Mouse (Mus musculus): Measurements from ENCODE around the gene Oit1.
A peak's percentile ranks its signal among the peaks of the same experiment; 100 is the strongest.

Gene Oit1

DNA sequence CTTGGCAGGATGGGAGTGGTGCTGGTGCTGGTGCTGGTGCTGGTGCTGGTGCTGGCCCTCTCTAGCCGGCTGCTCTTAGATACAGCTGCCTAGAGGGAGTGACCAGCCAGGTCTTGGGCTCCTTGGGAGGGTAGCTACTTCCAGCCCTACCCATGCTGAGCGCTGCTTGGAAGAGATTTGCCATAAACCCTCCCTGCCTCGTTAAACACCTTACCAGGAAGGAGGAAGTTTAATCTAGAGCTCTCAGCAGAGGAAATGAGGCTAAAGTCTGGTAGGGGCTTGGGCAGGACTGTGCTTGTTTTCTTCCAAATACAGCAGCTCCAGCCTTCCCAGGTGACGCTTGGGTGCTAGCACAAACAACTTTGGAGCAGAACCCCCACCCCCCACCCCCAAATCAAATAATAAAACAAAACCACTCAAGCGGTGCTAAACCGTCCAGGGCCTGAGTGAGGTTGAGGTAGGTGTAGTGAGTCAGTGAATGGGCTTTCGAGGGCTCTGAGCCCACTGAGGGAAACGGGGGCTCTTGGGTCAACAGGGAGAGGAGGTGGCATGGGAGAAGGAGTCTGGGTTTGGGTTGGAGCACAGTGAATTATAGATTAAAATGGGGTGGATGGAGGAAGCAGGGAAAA is at the start of gene Oit1:
Oit1 (minus strand) TSS at position 70 of the 629 bp plus-strand sequence.
- DNase-seq (ENCODE audit: low spot score) = no peak

DNA sequence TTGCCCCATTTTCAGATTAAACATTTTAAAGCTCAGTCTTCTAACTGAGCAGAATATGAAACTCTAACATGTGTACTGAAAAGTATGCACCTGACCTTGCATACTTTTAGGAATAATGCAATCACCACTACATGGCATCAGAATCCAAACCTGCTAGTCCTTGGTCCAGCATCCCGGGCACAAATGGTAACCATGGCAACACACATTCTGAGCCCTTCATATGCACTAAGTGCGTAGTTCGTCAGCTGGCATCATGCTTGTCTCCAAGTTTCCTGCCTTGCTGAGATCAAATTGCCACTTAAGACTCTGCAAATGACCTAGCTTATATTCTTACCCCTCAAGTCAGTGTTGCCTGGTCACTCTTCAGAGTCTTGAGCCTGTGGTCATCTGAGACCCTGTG is 44.3 kb upstream of the Oit1 start:
- DNase-seq (ENCODE audit: low spot score) = no peak

DNA sequence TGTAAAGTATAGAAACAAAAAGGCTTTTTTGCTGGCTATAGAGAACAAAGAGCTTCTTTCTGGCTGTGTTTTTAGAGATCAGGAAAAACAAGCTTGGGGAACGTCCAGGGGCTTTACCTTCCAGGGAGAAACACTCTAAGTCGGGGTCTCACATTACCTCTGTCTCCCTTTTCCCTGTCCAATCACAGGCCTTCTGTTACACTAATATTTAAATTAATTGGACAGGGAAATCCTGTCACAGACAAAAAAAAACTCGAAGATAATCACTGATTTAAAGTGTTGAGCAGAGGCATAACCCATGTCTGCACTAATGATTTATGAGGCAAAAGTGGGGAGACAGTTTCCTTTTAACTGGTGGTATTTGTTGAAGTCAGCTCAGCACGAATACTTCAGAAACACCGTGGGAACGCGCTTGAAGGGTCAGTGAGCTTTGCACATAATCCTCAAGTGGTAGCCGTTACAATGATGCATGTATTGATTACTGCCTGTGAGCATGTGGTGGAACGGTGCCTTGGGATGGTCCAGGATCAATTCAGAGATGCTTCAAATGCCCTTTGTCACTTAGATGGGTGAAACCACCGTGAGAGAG is 42.7 kb upstream of the Oit1 start:
- DNase-seq (ENCODE audit: low spot score) = no peak

DNA sequence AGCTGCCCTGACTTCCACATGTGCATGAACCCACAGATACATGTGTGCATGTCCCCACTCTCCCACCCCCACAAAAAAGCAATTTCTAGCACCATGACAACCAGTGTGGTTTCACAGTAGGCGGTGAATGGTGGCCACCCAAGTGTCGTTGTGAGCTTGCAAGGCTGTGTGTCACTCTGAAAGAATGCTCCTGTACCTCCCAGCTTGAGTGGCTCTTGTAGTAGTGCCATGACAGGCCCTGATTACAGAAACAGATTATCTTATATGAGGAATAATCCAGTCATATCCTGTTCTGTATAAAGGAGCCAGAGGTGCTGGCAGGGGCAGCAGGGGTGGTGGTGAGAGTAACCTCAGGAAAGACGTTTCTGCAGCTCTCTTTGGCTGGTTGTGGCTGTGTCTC is 40.1 kb upstream of the Oit1 start:
- DNase-seq (ENCODE audit: low spot score) = no peak

DNA sequence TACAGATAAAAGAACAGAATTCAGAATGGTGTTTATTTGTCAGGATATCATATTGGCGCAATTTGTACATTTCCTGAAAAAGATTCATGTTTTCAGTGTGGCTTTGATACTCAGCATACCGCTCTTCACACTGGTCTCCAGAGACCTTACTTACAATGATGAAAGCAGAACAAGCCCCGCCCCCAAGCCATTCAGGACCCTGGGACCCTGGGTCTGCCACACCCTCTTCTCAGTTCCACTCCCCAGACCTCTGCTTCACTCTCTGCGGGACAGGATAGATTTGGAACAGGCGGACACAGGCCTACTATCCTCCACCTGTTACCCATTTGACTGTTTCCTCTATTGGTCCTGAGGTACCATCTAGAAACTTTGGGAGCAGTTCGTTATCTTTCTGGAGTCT is 27.4 kb upstream of the Oit1 start:
- no peak for DNase-seq (ENCODE audit: low spot score)

DNA sequence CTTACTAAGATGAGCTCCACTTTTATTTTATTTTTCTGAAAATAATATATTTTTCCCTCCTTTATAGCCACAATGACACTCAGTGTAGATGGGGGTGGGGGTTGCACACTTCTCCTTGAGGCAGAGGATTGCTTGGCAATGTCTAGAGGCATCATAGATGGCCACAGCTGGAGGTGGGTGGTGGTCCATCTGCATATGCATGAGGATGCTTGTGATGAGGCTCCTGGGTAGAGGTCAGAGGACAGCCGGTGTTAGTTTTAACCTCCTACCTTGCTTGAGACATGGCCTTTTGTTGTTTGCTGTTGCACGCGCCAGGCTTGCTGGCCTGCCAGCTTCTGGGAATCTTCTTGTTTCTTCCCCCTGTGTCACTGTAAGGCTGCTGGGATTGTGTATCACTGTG is 24.8 kb upstream of the Oit1 start:
- no peak for DNase-seq (ENCODE audit: low spot score)

DNA sequence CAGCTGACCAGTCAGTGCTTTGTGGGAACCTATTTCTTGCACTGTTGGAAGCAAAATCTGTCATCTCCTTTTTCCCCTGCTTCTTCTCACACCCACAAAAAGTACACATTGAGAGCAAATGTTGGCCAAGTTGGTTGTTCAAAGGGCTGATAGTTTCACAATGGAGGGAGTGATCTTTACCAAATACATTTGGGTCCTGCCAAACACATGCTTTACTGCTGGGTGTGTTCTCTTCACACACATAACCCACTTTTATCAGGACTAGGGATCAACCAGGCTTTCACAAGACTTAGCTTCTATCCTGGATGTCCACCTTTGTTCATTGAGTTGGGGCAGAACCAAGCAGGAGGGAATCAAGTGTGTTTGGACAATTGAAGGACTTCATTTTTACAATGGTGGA is 20.0 kb upstream of the Oit1 start:
- no peak for DNase-seq (ENCODE audit: low spot score)

DNA sequence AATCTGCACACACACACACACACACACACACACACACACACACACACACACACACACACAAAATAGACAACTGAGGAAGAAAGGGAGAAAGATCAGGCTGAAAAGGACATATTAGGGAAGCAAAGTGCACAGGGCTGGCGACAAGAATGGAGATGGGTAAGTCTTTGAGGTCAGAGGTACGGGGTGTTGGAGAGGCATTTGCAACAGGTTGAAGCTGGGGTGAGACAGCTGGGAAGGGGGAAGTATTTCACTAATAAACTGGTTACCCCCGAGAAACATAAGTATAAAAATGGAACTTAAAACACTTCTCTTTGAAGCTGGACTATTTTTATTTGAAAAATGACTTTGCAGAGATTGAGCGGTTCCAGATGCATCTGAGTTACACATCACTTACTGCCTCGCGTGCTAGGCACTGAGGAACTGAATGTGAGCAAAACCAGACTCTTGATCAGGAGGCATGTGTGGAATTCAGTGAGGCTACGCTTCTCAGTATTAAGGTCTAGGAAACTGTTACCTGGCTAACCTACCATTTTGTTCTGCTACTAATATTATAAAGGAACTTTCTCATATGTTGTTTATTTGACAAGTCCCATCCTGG is 17.2 kb upstream of the Oit1 start:
- DNase-seq (ENCODE audit: low spot score) = no peak

DNA sequence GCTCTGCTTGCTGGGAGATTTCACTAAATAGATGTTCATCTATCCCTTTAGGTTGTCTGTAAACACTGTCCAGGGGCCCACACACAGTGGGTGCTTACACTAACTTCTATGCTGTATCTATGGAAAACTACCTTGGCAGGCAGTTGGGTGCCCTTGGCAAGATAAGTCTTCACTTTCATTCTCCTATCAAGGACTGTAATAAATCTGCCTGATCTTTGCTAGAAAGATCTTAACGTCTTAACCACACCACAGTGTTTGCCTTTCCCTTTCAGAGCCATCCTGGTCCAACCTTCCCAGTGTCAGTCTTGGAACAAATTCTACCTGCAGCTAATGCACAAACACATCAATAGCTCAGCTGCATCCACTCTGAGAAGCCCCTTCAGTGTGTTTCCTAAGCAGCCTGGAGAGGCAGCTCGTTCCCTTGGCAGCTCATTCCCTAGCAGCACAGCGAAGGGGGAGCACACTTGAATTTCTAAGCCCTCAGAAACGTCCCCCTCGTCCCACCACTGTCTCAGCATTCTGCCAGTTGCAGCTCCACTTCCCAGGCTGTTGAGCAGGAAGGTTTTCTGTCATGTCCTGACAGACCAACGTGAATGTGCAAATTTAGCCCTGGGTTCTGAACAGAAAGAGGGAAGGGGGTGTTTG is 13.7 kb upstream of the Oit1 start:
- DNase-seq (ENCODE audit: low spot score) = no peak

DNA sequence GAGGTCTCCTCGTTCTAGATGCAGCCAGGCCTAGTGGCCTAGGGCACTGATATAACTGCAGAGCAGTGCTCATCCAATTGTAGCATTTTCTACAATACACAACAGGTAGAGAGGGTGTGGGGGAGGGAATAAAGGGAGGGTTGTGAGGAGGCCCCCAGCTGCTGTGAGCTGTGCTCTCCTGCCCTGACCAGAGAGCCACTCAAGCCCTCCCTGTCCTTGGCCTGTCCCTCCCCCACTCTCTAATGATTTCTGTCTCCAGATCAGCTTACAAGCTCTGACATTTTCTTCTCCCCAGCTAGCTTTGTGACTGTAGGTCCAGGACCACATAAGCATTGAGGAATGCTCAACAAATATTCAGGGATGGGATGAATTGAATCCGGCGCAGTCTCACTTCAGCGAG is 9.2 kb downstream of the Oit1 start:
- no peak for DNase-seq (ENCODE audit: low spot score)

DNA sequence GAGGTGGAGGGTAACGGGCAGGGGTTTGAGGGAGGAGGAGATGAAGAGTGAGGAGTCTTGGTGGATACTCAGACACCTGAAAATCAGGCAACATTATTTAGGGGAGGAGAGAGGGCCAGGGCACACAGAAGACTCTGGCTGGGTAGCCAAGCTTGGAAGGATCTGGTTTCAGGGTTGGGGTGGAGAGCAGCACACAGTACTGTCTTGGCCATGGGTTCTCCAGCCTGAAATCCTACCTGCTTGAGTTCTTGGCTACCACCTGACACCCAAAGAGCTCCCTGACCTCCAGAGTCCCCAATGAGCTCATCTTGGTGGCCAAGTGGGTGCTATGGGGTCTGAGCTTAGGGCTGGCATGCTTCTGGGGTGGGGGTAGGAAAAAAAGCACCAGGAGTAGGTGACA is 9.7 kb downstream of the Oit1 start:
- no peak for DNase-seq (ENCODE audit: low spot score)

DNA sequence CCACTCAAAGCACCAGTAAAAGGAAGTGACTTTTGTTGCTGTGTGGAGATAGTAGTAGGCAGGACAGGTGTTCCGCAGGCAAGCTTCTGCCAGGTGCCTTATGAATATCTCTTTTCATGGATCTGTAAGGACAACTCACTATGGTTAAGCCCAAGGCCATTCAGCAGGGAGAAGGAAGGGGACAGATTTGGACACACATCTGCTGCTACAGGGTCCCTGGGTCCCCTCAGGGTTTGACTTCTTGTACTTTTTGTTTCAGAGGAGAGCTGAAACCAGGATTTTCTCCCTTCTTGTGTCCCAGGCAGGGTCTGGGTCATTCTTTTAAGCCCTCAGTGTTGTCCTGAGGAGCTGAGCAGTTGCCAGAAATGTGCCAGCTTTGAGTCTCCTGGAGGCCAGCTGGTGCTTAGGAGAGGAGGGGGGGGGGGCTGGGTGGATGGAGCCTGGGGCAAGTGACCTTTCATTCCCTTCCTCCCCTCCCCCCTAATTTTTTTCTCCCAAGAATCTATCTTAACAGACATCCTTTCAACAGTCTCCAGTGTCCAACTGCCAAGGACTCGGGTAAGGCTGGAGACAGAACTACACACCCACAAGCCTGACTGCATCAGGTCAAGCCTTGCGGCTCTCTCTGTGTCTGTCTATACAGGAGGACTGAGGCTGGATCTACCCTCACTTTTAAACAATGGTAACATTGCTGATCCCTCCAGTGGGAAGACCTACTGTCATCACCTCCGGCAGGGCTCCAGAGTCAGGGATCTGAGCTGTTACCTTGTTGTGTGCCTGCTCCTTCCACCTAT is 10.6 kb downstream of the Oit1 start:
- no peak for DNase-seq (ENCODE audit: low spot score)

DNA sequence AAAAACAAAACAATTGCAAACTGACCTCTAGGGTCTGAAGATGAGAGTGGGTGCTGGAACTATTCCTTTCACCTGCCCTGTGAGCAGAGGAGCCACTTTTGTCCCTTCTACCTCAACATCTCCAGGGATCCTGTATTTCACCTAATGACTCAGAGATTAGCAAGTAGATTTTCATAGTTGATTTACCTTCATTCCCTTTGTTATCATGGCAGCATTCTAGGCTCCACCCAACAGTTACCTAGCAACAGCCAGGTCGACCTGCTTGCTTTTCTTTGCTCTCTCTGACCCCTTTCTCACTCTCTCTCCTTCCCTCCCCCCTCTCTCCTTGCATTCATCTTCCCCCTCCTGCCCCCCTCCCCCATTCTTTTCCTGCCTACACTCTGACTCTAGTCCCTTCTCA is 11.4 kb downstream of the Oit1 start:
- DNase-seq (ENCODE audit: low spot score) = no peak

DNA sequence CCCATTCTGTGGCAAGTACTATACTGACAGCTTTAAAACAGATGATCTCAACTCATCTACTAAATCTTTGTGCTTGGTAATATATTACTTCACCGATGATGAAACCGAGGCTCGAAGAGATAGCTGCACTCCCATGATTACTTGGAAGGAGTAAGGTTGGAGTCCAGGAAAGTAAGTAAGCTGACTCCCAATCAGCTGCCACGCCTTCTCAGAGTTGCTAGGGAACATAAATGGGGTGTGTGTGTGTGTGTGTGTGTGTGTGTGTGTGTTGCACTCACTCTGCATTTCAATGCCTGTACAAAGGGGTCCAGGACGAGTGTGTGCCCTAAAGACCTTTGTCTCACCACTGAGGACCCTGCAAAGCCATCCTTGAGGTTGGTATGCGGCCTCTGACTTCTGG is 12.7 kb downstream of the Oit1 start:
- no peak for DNase-seq (ENCODE audit: low spot score)

DNA sequence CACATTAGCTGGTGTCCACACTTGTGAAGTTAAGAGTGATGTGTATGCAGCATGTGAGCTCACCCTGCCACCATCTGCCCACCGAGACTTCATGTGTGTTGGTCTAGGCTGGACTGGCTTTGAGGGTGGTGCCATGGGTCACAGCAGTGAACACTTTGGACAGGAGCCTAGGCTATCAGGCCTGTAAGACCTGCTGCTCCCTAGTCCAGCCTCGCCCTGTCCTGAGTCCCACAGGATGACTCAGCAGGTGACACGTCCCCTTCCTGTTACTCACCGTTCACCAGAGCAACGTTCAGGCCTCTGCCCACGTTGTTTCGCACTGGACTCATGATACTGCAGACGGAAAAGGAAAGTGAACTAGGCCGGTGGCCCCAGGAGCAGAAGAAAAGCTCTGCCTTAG is 21.7 kb downstream of the Oit1 start:
- DNase-seq (ENCODE audit: low spot score) = no peak

DNA sequence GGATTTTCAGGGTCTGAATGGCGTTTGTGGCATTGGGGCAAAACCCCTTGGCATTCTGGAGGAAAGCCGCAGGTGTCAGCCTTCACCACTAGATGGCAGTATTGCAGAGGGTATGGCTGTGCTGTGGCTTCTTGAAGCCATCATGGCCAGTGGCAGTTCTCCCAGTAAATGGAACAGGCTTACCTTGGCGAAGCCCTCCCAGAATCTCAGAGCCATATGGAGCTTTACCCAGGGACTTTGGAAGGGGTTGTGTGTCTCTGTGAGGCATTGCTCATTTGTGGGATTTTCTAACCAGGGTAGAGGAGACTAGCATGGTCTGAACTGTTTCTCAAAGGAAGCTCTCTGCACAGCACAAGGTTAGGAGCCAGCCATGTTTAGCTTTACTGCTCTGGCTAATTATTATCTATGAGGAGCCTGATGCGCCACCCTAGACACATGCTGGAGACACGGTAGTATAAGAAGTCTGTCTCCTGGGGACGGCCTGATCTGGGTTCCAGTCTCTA is 22.5 kb downstream of the Oit1 start:
- peak; percentile 43 for DNase-seq (ENCODE audit: low spot score)

DNA sequence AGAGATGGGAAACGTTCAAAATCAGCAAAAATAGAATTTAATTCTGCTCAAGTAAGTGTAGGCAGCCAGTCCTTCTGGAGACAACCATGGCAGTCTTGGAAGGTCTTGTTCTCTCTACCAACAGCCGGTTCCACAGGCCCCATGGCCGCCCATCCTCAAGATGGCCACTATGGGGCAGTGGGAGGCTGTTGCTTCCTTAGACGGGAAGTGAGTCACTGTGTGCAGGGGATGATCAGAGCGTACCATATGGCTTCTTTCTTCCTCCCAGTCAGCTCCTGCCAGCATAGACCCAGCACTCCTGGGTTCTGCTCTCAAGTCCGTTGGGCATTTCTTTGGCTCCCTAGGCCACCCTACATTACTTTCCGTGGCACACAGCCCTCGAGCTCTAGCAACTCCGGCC is 29.6 kb downstream of the Oit1 start:
- no peak for DNase-seq (ENCODE audit: low spot score)

DNA sequence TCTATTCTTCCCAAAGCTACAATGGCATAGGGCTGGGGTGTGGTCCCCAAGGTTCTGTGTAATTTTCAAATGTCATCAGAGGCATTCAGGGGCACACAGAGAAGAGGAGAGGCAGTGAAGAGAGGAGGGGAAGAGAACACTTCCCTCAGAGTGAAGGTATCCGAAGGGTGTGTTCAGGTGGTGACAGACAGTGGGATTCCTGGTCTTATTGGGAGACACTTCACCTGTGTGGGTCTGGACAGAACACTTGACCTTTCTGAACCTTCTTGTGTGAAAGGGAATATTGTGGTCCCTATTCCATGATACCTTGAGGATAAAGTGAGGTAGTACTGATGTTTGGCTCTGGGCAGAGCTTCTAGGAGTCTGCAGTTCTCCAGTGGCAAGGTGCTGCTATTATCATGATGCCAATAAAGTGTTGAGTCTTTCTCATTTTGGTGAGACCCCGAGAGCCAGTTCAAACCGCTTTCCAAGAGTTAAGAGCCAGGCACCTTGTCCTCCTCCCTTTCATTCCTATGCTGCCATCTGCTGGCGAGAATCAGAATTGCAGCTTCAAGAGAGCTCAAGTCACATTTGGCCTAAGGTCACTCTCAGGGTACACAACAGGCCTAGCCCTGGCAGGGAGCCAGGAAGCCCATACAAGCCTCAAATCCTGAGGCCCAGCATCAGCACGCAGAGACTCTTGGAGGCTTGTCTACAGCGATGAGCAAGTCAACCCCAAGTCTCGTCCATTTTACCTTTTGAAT is 32.1 kb downstream of the Oit1 start:
- peak; percentile 74 for DNase-seq (ENCODE audit: low spot score)

DNA sequence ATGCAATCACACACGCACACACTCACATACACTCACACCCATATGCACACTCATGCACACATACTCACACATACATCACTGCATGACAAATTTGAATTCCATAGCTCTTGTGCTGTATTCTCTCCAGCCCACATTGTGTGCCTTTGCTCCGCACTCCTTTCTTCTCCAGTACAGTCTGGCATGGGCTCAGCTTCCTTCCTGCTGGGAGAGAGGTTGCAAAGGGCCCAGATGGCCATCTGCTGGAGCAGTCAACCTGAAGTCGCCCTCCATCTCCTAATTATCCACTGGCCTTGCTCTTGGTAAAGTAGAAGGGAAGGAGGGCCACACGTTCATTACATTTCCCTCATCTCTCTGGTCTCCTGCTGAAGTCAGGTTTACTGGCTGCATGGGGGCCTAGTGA is 33.0 kb downstream of the Oit1 start:
- DNase-seq (ENCODE audit: low spot score) = no peak

DNA sequence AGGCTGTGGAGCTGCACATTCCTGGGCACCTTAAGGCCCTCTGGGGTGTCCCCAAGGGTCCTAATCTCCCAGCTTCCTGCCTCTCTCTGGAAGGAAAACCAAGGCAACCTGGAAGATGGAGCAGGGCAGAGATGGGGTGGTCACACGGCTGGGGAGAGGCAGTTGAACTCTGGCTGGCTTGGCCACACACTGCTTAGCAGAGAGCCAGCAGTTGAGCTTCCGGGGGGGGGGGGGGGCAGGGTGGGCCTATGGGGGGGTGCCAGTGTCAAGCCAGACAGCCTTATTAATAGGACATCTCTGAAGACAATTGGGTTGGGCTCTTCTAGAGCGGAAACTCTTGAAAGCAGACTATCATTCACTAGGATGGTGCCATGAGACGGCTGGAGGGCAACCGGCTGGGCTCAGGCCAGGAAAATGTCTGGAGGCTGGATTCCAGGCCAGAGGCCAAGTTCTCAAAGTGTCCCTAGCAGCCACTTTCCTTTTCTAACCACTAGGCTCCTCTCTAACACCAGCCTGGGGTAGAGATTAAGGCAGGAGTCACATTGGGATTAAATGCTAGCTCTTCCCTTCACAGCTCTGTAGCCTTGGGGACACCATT is 35.9 kb downstream of the Oit1 start:
- no peak for DNase-seq (ENCODE audit: low spot score)

DNA sequence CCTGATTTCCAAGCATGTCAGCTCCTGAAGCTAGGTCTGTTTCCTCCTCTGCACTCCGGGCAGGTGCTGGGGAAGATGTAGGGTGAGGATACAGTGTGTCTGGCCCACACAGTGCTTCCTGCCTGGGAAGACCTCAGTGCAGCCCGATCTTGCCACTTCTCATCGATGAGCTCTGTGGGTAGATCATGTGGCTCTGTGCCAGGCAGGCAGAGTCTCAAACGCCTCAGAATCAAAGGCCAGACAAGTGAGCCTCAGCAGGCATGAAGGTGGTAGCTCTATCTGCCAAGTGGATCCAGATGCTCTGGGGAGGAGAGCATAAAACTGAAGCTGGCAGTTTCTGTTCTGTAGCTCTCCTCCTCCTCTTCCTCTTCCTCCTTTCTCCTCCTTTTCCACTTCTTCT is 38.3 kb downstream of the Oit1 start:
- no peak for DNase-seq (ENCODE audit: low spot score)
